Mouse (Mus musculus) liver, embryonic 14.5 days (tissue): ENCODE measurements around the gene Jup.

Experiments
- CTCF ChIP-seq: IDR thresholded peaks from 2 replicates; pipeline ENCODE4 v1.5.1; 2016; ENCODE audit warnings: antibody characterized with exemption, low read depth, control low read depth
- EP300 ChIP-seq: IDR thresholded peaks from 2 replicates; pipeline ENCODE4 v1.6.1; 2016; ENCODE audit warnings: antibody characterized with exemption, low read depth

DNA sequence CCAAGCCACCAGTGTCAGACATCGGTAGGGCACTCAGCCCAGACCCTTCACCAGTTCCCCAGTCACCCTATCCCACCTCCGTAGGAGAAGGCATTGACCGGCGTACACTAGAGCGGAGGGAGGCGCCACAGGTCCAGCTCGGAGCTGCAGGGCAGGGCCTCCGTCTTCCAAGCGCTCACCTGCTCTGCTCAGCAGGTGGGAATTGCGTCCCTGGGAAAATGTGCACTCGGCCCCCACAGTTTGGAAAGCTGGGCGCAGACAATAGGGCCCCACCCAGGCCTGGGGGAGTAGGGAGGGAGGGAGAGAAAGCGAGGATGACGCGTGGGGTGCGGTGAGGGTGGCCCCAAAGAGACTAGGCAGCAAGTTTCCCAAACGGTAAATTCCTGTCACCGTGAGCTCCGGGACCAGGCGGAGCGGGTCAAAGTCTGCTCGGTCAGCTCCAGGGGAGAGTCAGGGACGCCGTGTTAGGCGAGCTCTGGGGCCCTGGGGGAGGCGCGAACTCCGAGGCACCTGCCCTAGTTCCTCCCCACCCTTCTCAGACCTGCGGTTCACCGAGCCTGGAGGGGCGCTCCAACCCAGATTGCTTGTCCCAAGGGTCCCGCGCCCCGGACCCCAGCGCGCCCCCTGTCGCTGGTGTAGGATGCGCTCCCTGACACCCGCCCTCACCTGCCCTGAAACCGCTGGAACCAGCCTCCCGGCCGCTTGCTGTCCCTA, 520 bp downstream of the Jup start:
- peak; percentile 55 for TF ChIP-seq CTCF
- no peak for TF ChIP-seq EP300
